Mouse (Mus musculus) limb, embryonic 13.5 days (tissue): ENCODE measurements around the gene Olfr1463. TPM values are rescaled to one million over a fixed set of nuclear protein-coding genes. Genes with fewer than 3 reads are reported as not detected.

Source experiments
- ATAC-seq: fragments of 200-750 bp; cut with Nextera tagmentation; 2 replicates; pipeline ENCODE4 v1.8.0; 2017; ENCODE audit warnings: low read depth, moderate number of reproducible peaks, moderate TSS enrichment; ENCODE audit not compliant: low FRiP score
- H3K27ac ChIP-seq: fragments of 300-500 bp; sonication (generic); 2 replicates; pipeline ENCODE4 v1.5.1; 2015; ENCODE audit warnings: inconsistent platforms, mild to moderate bottlenecking, moderate library complexity
- H3K27me3 ChIP-seq: fragments of 300-500 bp; sonication (generic); 2 replicates; pipeline ENCODE4 v1.6.1; 2015; ENCODE audit warnings: mild to moderate bottlenecking, inconsistent platforms
- H3K36me3 ChIP-seq: fragments of 300-500 bp; sonication (generic); 2 replicates; pipeline ENCODE4 v1.6.1; 2015; ENCODE audit warnings: inconsistent platforms, mild to moderate bottlenecking, moderate library complexity
- H3K4me1 ChIP-seq: fragments of 300-500 bp; sonication (generic); 2 replicates; pipeline ENCODE4 v1.6.1; 2015; ENCODE audit warnings: inconsistent platforms
- H3K4me2 ChIP-seq: fragments of 300-500 bp; sonication (generic); replicated peaks from 2 replicates; pipeline ENCODE4 v1.6.1; 2015; ENCODE audit warnings: inconsistent platforms, mild to moderate bottlenecking, moderate library complexity
- H3K4me3 ChIP-seq: fragments of 300-500 bp; sonication (generic); 2 replicates; pipeline ENCODE4 v1.5.1; 2015; ENCODE audit warnings: moderate library complexity, mild to moderate bottlenecking, inconsistent platforms
- H3K9ac ChIP-seq: fragments of 300-500 bp; sonication (generic); 2 replicates; pipeline ENCODE4 v1.6.1; 2015; ENCODE audit warnings: mild to moderate bottlenecking, inconsistent platforms
- H3K9me3 ChIP-seq: fragments of 300-500 bp; sonication (generic); 2 replicates; pipeline ENCODE4 v1.6.1; 2016; ENCODE audit warnings: inconsistent platforms
- WGBS: fragments of 180-500 bp; shearing (Covaris S2); methylation state at CpG from one replicate; pipeline ENCODE4 v1.1.7; 2015; 5-methylcytosine and 5-hydroxymethylcytosine counted together
- polyA plus RNA-seq: library from polyadenylated mRNA; unstranded; fragments of >200 nt; fragmentation: Nextera tagmentation; extraction: Ambion mirVana; gene quantifications from 2 replicates; pipeline ENCODE4 v1.2.1, GENCODE M21; 2015

Olfr1463 gene
- not detected in 2 replicates for polyA plus RNA-seq

- H3K27me3 ChIP-seq, result no peaks in the 10 kb centered on the region
- ATAC-seq, result no peak
- peaks cover 17% of the 10 kb centered on the region for H3K9me3 ChIP-seq
- no peak within 1 kb of the TSS for H3K4me2 ChIP-seq
- H3K4me3 ChIP-seq, result no peak within 1 kb of the TSS
- H3K36me3 ChIP-seq, result no peaks in the 10 kb centered on the region
- no peaks in the 10 kb centered on the region for H3K4me1 ChIP-seq
- no peak within 1 kb of the TSS for H3K9ac ChIP-seq
- H3K27ac ChIP-seq, result no peak within 1 kb of the TSS
These were observed at the start of gene Olfr1463 for GRCm38 (mm10) chr19:13231028-13231427. Gene Olfr1463 (plus strand): TSS chr19:13231328.

GRCm38 (mm10) chr19:13185434-13185833 is 45.7 kb upstream of the Olfr1463 start, which contains the start of gene Olfr1462:
Gene Olfr1462 (plus strand): TSS chr19:13185734.
- Histone ChIP-seq H3K27me3 (no peaks in the 10 kb centered on the region), H3K36me3 (no peaks in the 10 kb centered on the region), H3K4me3 (no peak within 1 kb of the TSS), H3K9me3 (peaks cover 8% of the 10 kb centered on the region; the same call in 1 of the 2 replicates), H3K4me2 (no peak within 1 kb of the TSS), H3K4me1 (no peaks in the 10 kb centered on the region), H3K27ac (no peak within 1 kb of the TSS), H3K9ac (no peak within 1 kb of the TSS)
- WGBS, result 85% methylated on average over 1 of the region's 1 CpGs
- no peak for ATAC-seq

- no peak overlapping the region for H3K9ac ChIP-seq
- WGBS, result 88% methylated on average over 11 of the region's 11 CpGs
- no peak overlapping the region for H3K4me2 ChIP-seq
- no peak overlapping the region for H3K27ac ChIP-seq
- no peaks in the 10 kb centered on the region for H3K4me1 ChIP-seq
- H3K9me3 ChIP-seq, result peaks cover 19% of the 10 kb centered on the region
- no peaks in the 10 kb centered on the region for H3K36me3 ChIP-seq
- H3K4me3 ChIP-seq, result no peak overlapping the region
- ATAC-seq, result no peak
- no peaks in the 10 kb centered on the region for H3K27me3 ChIP-seq
These were observed 9.5 kb upstream of the Olfr1463 start for GRCm38 (mm10) chr19:13221666-13222065.

Other genes starting within 250 kb of the Olfr1463 start
- not detected in 2 replicates for gene Olfr1451, start 236.3 kb upstream of the Olfr1463 start, polyA plus RNA-seq
- gene Olfr1453, start 203.0 kb upstream of the Olfr1463 start, polyA plus RNA-seq, result not detected in 2 replicates
- gene Olfr1454, start 170.7 kb upstream of the Olfr1463 start, polyA plus RNA-seq, result not detected in 2 replicates
- gene Olfr1457, start 133.4 kb upstream of the Olfr1463 start, polyA plus RNA-seq, result not detected in 2 replicates
- not detected in 2 replicates for gene Olfr1458, start 124.6 kb upstream of the Olfr1463 start, polyA plus RNA-seq
- not detected in 2 replicates for gene Olfr1459, start 81.8 kb upstream of the Olfr1463 start, polyA plus RNA-seq
- gene Olfr1461, start 68.3 kb upstream of the Olfr1463 start, polyA plus RNA-seq, result not detected in 2 replicates
- gene Olfr1462, start 45.6 kb upstream of the Olfr1463 start, polyA plus RNA-seq, result not detected in 2 replicates
- not detected in 2 replicates for gene Olfr1465, start 84.2 kb downstream of the Olfr1463 start, polyA plus RNA-seq
- not detected in 2 replicates for gene Olfr1466, start 107.5 kb downstream of the Olfr1463 start, polyA plus RNA-seq
- gene Olfr1467, start 130.9 kb downstream of the Olfr1463 start, polyA plus RNA-seq, result not detected in 2 replicates
- gene Olfr1469, start 176.5 kb downstream of the Olfr1463 start, polyA plus RNA-seq, result not detected in 2 replicates
- not detected in 2 replicates for gene Olfr1471, start 212.1 kb downstream of the Olfr1463 start, polyA plus RNA-seq
- not detected in 2 replicates for gene Olfr1472, start 224.8 kb downstream of the Olfr1463 start, polyA plus RNA-seq
- gene Olfr1474, start 238.2 kb downstream of the Olfr1463 start, polyA plus RNA-seq, result not detected in 2 replicates
- not detected in 2 replicates for gene Olfr1475, start 248.9 kb downstream of the Olfr1463 start, polyA plus RNA-seq